Mouse (Mus musculus): Measurements from ENCODE around the gene Eif2ak3.

Gene Eif2ak3

DNA sequence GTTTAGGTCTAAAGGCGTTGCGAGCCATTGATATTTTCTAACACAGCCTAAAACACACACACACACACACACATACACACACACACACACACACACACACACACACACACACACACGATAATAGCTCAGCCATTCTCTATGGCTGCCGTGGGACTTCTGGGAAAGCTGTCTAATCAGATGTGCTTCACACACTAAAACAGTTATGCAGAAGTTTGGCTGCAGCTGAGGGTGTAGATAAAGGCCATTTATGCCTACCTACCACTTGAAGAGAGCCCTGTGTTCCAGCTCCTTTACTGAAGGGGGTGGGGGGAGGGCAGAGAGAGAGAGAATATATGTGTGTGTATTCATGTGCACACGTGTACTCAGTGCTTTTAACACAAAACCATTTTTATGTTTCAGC lies 59.4 kb downstream of the Eif2ak3 start:
- no peak for DNase-seq (ENCODE audit: low spot score)

DNA sequence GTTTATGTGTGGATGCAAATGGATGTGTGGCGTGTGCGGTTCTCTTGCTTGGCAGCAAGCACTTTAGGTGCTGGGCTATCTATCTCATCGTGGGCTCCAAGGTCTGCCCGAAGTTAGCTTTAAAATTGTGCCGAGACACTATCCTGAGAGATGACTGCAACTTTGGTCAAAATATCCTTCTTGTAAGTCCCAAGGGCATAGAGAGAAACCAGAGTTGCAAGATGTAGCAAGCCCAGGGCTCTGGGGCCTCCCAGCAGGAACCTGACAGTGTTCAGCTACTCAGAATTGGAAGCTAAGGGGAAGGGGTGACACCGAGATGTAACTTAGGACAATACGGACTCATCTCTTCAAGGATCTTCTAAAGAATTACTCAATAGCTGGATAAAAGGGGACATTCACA lies 65.3 kb downstream of the Eif2ak3 start:
- no peak for DNase-seq (ENCODE audit: low spot score)

DNA sequence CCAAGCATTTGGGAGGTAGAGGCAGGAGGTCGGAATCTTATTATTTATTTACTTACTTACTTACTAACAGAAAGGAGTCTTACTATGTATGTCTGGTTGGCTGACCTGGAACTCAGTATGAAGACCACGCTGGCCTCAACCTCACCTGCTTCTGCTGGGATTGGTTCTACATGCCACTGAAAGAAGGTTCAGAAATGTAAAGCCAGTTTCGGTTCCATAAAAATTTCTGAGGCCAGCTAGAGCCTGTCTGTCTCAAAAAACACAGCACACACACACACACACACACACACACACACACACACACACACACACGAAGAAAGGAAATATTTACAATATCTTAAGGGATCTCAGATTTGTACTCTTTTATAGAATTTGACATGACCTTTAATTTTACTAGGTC lies 66.0 kb downstream of the Eif2ak3 start:
- DNase-seq (ENCODE audit: low spot score), result no peak

DNA sequence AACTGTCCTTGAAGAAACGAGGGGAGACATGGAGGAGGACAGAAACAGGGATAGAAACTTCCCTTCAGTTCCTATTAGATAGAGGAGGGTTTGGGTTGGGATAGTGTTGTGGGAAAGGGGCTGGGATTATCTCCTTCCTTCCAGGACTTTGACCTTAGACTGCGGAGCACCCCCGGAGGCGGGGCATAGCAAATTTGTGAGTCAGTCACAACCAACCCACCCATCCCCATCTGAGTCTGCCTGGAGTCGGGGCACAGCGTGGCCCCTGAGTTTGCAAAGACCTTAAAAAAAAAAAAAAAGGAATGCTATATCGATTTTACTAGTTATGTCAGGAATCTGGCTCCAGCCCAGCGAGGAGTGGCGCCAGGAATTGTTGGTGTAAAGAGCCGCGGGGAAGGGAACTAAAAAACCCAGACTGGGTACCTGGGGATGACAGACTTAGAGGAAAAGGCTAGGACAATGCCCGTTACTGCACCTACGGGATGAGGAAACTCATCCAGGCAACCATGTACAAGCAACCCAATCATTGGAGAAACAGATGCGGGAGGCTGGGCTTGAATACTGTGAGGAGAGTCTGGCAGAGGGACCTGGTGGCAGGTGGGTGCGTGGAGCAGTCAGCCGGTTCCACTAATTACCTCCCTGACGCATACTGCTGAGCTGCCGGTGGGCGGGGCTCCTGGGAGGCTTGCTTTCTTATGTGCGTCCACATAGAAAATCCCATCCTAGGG lies 67.5 kb downstream of the Eif2ak3 start:
- DNase-seq (ENCODE audit: low spot score), result peak; percentile 29

DNA sequence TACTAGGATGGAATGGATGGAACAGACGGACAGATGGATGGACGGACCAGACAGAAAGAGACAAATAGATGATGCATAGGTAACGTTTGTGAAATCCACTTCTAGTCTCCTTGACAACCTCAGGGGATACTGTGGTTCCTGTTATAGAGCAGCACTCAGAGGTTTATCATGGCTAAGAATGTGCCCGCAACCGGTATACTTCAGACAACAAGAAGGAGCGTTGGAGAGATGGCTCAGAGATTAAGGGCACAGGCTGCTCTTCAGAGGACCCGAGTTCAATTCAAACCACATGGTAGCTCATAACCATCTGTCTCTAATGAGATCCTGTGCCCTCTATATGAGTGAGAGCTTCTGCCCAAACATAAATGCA lies 68.1 kb downstream of the Eif2ak3 start:
- no peak for DNase-seq (ENCODE audit: low spot score)

DNA sequence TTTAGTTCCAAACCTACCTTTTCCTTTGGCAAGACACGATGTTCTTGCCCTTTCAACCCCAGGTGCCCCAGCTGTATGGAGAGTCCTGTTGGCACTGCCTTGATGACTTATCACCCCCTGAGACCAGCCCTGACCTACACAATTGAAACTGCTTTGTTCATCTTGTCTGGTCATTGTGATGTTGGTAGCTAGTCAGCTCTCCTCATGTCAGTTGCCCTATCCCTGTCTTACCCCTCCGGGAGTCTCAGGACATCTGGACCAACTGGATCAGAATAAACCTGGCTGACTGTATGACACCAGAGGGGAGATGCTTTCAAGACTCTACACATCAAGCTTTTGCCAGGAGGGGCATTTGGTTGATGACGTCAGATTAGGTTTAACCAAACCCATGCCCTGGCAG lies 74.5 kb downstream of the Eif2ak3 start, which contains the start of gene Tex37:
TSS of gene Tex37 (minus strand) at position 101 of the 400 bp plus-strand sequence.
- no peak for DNase-seq (ENCODE audit: low spot score)

DNA sequence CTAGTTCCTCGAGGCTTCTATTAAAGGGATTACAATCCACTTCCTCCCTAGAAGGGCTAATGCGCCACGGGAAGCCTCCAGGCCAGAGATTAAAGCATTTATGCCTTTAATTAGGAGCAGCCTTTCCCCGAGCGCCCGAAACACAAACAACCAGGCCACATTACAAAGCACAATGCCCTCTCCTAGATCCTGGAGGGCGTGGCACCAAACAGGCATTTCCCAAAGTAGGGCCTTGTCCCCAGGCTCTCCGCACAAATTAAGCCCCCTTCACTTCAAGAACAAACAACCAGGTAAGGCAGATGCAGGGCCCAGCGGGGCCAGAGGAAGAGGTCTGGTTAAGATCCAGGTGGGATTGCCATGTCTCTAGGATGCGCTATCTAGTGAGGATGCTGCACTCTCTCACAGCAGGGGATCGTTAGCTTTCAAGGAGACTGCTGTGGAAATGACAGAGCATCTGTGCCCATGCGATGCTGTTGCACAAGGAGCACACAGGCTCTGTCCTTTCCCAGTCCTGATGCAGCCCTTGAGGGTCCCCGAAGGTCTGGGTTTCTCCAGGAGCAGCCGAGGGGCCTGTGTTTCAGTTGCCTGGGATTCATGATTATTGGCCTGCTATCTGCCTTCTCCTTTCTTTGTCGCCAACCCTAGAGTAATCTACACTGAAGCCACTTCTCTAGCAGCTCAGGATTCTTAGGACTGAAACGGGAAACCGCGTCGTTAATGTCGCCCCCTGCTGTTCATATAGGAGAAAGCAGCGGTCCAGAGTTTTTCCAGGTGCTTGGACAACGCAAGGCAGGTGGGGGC lies 77.2 kb downstream of the Eif2ak3 start:
- DNase-seq (ENCODE audit: low spot score), result peak; percentile 85

DNA sequence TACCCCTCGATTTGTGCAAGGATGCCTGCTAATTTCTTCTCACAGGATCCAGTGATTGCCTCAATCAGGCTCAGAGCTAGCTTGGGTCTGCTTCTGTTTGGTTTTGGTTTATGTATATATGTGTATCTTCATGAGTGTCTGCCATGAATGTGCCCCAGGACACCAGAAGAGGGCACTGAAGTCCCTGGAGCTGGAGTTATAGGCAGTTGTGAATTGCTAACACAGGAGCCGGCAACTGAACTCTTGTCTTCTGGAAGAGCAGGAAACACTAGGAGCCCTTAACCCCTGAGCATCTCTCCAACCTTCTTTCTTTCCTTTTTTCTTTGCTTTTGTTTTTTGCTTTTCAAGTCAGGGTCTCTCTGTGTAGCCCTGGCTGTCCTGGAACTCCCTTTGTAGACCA lies 87.5 kb downstream of the Eif2ak3 start:
- DNase-seq (ENCODE audit: low spot score), result no peak

DNA sequence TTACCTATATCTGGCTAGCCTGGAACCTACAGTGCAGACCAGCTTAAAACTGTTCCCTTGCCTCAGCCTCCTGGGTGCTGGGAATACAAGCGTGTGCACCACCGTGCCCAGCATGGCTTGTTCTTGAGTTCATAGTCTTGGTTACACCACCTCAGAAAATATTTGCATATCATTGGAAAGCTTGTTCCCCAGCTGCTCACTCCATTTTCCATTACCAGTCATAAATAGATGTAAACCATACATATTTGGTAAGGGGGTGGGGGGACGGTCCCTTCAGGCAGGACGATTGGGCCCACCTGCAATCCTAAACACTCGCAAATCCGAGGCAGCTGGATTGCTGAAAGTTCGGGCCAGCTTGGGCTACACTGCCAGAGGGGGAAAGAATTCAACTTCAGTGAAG lies 109.0 kb downstream of the Eif2ak3 start:
- DNase-seq (ENCODE audit: low spot score), result no peak

DNA sequence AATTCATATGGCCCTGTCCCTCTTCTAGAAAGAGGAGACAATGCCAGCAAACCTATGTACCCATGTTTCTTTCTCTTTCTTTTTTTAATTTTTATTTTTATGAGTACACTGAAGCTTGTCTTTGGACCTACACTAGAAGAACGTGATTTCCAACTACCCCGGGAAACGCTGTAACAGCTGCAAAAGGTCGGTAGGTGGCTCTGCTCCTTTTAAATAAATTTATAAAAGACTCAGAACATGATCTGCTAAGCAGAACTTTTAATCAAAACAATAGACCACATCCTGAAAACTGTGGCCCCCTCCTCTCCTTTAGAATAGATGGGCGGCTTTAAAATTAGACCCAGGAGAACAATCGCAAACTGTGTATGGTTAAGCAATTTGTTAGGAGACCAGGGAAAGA lies 109.7 kb downstream of the Eif2ak3 start:
- DNase-seq (ENCODE audit: low spot score), result peak; percentile 75
